Mouse (Mus musculus): ENCODE measurements around the gene Rbm15.
A peak's percentile ranks its signal among the peaks of the same experiment; 100 is the strongest.
"Not testable (repeated sequence)": the region's sequence is repeated elsewhere in the genome, so short reads cannot be mapped to it uniquely, and the experiment has no call there.

Rbm15 gene

DNA sequence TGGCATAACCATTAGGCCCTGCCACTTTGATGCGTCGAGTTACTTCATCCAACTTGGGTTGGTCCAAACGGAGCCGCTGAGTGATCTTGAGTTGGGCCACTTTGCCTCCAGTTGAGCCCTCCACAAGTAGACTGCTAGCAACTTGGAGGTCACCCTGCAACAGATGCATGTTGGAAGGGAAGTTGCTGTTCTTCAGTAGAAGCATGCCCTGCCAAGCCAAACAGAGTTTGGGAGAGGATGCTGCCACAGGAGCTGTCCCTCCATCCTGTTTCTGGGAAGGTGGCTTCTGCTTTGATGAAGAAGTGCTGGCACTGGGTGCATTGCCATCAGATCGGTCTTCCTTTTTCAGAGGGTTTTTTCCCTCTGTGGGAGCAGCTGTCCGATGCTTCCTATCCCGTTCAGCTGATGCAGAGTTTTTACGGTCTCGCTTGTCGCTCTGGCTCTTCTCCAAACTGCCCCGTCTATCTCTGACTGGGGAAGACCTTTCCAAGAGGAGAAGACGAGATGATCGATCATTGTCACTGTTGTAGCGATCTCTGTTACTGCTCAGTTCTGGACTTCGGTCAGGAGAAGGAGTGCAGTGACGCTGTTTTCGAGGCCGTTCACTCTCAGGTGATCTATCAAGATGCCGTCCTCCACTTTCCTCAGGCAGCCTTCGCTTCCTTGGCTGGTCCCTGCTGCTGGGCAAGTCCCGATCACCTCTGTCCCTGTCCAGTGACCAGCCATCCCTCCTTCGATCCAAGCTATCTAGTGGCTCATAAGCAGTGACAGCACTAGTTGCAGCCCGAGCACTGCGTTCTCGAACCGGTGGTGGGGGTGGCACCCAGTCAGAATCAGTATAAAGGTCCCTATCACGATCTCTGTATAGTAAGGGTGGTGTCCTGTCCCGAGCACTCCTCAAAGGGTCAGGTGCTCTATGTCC is 2.7 kb downstream of the Rbm15 start:
- DNase-seq, result no peak

DNA sequence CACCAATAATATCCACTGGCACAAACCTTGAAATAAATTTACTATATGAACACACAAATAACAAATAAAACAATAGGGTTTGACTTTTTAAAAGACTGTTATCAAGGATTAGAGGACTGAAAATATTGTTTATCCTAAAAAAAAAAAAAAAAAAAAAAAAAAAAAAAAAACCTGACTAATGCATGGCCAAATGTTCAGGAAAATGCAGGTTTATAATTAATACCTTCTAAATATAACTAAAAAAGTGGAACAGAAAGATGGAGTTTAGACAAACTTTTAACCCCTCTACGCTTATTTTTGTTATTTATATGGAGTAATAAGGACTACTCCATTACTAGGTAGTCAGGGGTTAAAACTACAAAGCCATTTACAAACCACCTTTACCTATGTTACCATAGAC is 7.0 kb downstream of the Rbm15 start:
- DNase-seq, result no peak

DNA sequence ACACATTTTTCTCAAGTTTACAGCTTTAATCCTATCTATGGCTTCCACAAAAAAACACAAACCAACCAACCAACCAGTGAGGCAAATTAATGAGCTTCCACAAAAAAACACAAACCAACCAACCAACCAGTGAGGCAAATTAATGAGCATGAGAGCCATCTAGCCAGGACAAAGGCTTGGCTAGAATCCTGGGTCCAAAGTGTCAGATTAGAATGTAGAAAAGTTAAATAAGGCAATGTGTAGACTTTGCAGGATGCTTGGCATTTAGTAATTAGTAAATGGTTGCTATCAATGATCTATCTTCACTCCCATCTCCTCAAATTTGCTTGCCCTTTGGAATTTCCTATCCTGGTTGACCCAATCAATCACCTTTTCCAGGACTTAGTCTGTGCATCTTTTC is 11.7 kb downstream of the Rbm15 start:
- no peak for DNase-seq

DNA sequence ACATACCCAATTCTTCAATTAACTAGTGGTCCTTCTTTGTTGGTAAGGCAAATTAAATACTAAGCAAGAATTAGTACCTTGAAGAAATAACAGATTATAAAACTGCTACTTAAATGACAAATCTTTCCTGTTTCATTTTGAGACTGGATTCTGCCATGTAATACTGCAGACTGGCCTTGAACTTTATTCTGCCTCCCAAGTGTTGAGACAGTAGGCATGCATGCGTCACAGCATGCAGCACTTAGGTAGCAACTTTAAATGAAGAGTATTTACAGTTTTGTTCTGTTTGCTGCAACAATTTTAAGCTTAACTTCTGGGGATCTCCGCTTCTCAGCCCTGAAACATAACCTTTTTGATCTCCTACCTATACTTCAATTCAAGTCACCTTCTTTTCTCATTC is 12.3 kb downstream of the Rbm15 start:
- DNase-seq, result no peak

DNA sequence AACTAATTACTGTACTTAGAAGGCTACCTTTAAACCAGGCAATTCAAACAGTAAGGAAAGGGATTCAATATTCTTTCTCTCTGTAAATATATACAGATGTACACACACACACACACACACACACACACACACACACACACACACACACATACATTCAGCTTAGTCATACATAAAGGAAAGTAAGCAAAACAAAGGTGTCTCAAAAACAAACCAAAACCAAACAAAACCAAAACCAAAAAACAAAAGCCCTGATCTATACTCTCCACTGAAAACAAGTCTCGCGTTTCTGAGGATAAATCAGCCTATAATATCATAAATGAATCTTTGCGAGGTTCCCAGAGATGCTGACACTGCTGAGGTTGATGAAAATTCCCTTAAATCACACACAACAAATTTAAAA is 16.1 kb downstream of the Rbm15 start:
- DNase-seq, result no peak

DNA sequence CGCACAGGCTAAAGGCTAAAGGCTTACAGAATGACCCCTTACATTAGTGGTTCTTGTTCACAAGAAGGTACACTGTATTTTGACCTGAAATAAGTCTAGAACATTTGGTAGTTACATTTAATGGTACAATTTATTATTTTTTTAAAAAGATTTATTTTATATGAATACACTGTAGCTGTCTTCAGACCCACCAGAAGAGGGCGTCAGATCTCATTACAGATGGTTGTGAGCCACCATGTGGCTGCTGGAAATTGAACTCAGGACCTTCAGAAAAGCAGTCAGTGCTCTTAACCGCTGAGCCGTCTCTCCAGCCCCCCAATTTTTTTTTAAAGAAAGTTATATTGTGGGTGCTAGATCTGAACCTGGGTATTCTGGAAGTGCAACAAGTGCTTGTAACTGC is 36.6 kb downstream of the Rbm15 start:
- DNase-seq, result not testable (repeated sequence)

DNA sequence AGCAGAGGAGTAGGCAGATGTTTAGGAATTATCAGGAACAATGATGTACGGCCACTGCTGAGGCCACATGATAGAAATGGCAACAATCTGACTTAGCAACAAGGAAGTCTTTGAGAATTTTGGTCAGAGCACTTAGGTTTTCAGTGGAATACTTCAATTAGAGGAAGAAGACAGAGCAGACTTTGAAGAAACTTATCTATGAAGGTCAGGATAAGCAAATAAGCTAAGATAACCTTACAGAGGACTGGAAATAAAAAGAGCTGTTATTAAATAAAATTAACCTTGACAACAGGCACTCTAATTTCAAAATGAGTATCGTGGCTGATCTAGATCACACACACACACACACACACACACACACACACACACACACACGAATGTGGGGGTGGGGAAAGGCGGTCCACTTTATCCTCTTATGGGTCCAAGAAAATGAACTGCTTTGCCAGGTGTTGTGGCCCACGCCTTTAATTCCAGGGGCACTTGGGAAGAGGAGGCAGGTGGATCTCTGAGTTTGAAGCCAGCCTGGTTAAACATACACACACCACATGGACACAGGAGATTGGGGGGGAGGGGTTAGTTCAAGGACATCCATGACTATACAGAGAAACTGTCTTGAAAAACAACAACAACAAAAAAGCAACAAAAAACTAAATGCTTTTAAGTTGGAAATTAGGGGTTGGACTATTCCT is 37.7 kb downstream of the Rbm15 start:
- DNase-seq, result no peak

DNA sequence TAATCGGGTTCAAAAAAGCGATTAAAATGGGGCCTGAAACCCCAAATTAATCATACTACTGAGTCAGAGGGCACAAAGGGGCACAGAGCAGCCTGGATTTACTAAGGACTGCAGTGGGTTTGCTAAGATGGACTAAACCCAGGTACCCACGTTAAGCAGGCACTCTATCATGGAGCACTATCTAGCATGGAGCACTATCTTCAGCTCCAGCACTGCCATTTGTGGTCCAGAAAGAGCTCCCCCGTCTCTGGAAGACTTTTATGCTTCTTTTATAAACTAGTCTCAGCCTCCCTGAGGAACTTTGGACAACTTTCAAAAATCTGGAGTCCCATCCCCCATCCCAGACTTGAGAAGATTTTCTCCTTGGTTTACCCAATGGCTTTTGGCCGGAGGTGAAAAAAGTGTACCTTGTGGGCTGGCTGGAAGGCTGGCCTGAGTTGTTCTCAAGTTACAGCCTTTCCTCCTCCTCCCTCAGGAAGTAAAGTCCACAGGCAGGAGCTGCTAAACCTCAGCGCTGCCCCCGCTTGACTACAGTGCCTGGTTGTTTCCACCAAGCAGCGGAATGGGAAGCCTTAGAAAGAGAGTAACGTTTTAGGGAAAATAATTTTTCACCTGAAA is 42.6 kb downstream of the Rbm15 start, which contains the start of gene Slc16a4:
Gene Slc16a4 (plus strand): TSS at position 467 of the 618 bp plus-strand sequence.
- DNase-seq, result peak; percentile 61

DNA sequence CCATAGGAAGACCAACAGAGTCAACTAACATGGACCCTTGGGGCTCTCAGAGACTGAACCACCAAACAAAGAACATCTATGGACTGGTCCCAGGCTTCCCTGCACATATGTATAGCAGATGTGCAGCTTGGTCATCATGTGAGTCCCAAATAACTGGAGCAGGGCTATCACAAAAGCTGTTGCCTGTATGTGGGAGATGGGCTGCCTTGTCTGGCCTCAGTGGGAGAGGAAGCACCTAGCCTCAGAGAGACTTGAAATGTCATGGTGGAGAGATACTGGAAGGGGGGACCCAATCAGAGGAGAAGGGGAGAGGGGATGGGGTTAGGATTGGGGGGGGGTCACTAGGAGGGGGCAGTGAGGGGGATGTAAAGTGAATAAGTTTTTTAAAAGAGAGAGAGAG is 46.1 kb downstream of the Rbm15 start:
- no peak for DNase-seq

DNA sequence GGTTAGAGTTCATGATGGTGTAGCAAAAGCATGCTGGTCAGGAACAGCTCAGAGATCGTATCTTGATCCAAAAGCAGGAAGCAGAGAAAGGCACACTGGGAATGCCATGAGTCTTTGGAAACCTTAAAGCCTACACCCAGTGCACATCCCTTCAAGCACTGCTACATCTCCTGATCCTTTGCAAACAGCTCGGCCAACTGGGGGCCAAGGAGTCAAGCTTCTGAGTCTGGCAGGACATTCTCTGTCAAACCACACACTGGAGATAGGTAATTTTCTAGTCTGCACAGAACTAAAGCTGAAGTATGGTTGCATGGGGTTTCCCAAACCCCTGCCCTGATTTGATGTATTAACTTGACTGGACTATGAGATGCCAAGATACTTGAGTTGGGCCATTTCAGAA is 47.4 kb downstream of the Rbm15 start:
- DNase-seq, result no peak

DNA sequence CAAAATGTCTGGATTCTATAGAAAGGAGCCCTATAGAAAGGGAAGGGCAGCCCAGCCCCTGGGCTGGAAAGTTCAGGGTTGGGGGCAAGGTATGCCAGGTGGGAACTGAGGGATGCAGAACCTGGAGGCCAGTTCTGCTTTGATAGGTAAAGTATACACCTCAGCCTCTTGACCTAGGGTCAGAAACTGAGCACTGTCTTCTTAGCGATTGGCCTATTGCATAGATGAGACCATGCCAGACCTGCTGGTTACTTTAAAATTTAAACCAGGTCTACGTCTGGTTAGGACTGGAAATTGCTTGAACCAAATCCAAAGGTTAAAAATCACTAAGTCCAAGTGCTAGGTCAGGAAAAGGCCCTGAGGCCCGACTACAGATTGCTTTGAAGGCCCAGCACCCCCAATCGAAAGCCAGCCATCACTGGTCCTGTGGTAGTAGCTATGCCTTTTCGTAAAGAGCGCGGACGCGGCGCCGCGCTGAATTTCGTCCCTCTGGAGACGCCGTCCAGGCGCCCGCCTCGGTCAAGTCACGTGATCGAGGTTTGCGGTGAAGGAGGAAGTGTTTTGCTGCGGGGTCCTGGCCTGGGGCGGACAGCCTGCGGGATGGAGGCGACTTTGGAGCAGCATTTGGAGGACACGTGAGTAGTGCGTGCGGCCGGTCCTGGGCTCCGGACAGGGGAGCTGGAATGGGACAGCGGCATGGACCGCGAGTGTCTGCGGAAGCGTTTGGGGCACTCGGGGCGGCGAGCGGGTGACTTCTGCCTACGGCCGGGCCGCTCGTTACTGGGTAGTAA is 54.8 kb downstream of the Rbm15 start, which contains the start of gene Lamtor5:
Gene Lamtor5 (plus strand): TSS at position 380 of the 791 bp plus-strand sequence.
- peak; percentile 93 for DNase-seq

DNA sequence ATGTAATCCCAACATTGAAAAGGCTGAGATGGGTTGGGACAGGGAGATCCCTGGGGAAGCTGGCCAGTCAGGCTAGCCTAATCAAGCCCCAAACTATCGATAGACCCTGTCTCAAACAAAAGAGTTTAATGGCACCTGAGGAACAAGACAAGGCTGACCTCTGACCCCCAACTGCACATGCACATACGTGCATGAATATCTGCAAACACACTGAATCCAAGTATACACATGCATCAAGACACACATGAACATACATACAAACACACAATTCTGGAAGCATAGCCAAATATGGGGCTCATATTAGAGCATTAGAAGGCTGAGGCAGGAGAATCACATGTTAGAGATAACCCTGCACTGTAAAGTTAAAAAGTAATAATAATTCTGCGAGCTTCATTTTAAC is 56.8 kb downstream of the Rbm15 start:
- DNase-seq, result no peak

DNA sequence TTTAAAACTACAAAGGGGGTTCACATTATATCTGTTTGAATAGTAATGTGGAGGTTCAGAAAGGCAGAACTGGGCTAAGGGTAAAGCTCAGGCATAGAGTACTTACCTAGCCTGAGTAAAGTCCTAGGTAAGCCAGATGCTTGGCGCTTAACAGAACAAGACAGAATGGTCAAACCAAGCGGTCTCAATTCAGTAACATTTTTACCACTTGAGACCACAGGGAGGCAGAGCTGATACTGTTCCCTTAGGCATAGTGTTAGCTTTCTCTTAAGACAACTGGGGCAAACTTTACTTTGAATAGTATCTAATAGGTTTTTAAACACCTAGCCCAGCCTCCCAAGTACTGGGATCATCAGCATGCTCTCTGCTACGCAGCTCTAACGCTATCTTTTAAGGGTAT is 57.5 kb downstream of the Rbm15 start:
- DNase-seq, result no peak

Data from lung, postnatal 10 days (tissue).